Mouse (Mus musculus) hindbrain, embryonic 11.5 days (tissue): ENCODE data around the gene Ppp1r1b. TPM values are rescaled to one million over a fixed set of nuclear protein-coding genes. Genes with fewer than 3 reads are reported as not detected.

ENCODE experiments used
- ATAC-seq: fragments of 200-750 bp; cut with Nextera tagmentation; 2 replicates; pipeline ENCODE4 v1.8.0; 2017; ENCODE audit warnings: mild to moderate bottlenecking, moderate TSS enrichment, moderate library complexity; ENCODE audit not compliant: low FRiP score
- DNase-seq: peaks from one replicate; pipeline ENCODE4 v3.0.0-alpha.2; 2015; ENCODE audit warnings: low spot score
- H3K27ac ChIP-seq: fragments of 300-500 bp; sonication (generic); 2 replicates; pipeline ENCODE4 v1.5.1; 2014; ENCODE audit warnings: mild to moderate bottlenecking, low read depth, low read length
- H3K27me3 ChIP-seq: fragments of 300-500 bp; sonication (generic); 2 replicates; pipeline ENCODE4 v1.6.1; 2014; ENCODE audit warnings: mild to moderate bottlenecking, low read length, moderate library complexity, mixed read lengths; ENCODE audit not compliant: control insufficient read depth, insufficient read depth
- H3K36me3 ChIP-seq: fragments of 300-500 bp; sonication (generic); 2 replicates; pipeline ENCODE4 v1.6.1; 2014; ENCODE audit warnings: mild to moderate bottlenecking, low read length, moderate library complexity, mixed read lengths; ENCODE audit not compliant: control insufficient read depth, insufficient read depth
- H3K4me1 ChIP-seq: fragments of 300-500 bp; sonication (generic); replicated peaks from 2 replicates; pipeline ENCODE4 v1.6.1; 2014; ENCODE audit warnings: low read length, mixed read lengths; ENCODE audit not compliant: control insufficient read depth, insufficient read depth
- H3K4me2 ChIP-seq: fragments of 300-500 bp; sonication (generic); replicated peaks from 2 replicates; pipeline ENCODE4 v1.6.1; 2014; ENCODE audit warnings: mild to moderate bottlenecking, low read depth, low read length
- H3K4me3 ChIP-seq: fragments of 300-500 bp; sonication (generic); 2 replicates; pipeline ENCODE4 v1.5.1; 2014; ENCODE audit warnings: low read depth, low read length
- H3K9ac ChIP-seq: fragments of 300-500 bp; sonication (generic); 2 replicates; pipeline ENCODE4 v1.6.1; 2014; ENCODE audit warnings: low read depth, low read length
- H3K9me3 ChIP-seq: fragments of 300-500 bp; sonication (generic); 2 replicates; pipeline ENCODE4 v1.6.1; 2016; ENCODE audit warnings: low read length; ENCODE audit not compliant: control insufficient read depth
- WGBS: fragments of 180-500 bp; shearing (Covaris S2); extraction: QIAGEN DNeasy Blood & Tissue Kit; methylation state at CpG from one replicate; pipeline ENCODE4 v1.1.7; 2014; 5-methylcytosine and 5-hydroxymethylcytosine counted together
- polyA plus RNA-seq: library from polyadenylated mRNA; unstranded; fragments of >200 nt; fragmentation: Nextera tagmentation; extraction: Ambion mirVana; gene quantifications from 2 replicates; pipeline ENCODE4 v1.2.1, GENCODE M21; 2014

Gene Ppp1r1b
- polyA plus RNA-seq, 1 experiment from 2014 or later, result 0.29 TPM

- Histone ChIP-seq H3K4me2 (no peak overlapping the region), H3K27ac (no peak overlapping the region), H3K4me1 (peaks cover 6% of the 10 kb centered on the region; the same call in 1 of the 2 replicates), H3K27me3 (peaks cover 98% of the 10 kb centered on the region), H3K36me3 (no peaks in the 10 kb centered on the region), H3K9me3 (no peaks in the 10 kb centered on the region), H3K4me3 (peak overlapping the region; percentile 23; the same call in 1 of the 2 replicates), H3K9ac (no peak overlapping the region)
- DNase-seq, result no peak
- WGBS, result under 1% methylated on average over 19 of the region's 19 CpGs
- no peak for ATAC-seq
Measured at GRCm38 (mm10) chr11:98326741-98327135, 21.5 kb upstream of the Ppp1r1b start.

DNA sequence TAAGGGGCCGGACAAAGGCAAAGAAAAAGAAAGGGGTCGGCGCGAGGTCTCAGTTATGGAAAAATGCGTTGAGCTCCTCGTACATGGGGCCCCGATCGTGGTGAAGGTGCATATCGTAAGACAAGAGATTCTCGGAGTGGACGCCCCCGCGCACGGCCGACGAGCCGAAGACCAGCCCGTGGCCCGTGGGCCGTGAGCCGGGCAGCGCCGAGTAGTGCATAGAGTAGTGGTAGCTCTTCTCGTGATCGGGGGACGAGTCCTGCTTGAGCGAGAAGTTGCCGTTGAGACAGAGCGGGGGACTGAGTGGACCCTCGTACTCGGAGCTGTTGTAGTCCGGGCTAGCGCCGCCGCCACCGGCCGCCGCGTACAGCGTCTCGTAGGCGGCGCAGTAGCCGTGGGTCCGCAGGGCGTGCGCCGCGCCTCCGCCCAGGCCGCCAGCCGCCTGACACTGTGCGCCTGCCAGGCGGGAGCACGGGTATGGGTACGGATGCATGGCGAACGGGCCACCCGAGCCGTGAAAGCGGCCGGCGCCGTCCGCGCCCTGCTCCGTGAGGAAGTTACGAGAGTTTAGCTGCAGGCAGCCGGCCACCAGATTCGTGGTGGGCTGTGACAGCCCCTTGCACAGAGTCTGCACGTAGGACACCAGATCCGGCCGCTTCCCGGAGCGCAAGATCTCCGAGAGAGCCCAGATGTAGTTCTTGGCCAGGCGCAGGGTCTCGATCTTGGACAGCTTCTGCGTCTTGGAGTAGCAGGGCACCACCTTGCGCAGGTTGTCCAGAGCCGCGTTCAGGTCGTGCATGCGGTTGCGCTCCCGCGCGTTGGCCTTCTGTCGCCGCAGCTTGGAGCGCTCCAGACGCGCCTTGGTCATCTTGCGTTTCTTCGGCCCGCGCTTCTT, 20.8 kb upstream of the Ppp1r1b start:
- peak overlapping the region; percentile 23 for H3K4me3 ChIP-seq
- H3K27me3 ChIP-seq, result peaks cover 98% of the 10 kb centered on the region
- no peak overlapping the region for H3K9ac ChIP-seq
- DNase-seq, result peak; percentile 69
- H3K4me2 ChIP-seq, result peak overlapping the region; percentile 38
- H3K36me3 ChIP-seq, result no peaks in the 10 kb centered on the region
- H3K27ac ChIP-seq, result no peak overlapping the region
- ATAC-seq, result no peak
- peaks cover 6% of the 10 kb centered on the region; the same call in 1 of the 2 replicates for H3K4me1 ChIP-seq
- WGBS, result under 1% methylated on average over 97 of the region's 97 CpGs
- H3K9me3 ChIP-seq, result no peaks in the 10 kb centered on the region

DNA sequence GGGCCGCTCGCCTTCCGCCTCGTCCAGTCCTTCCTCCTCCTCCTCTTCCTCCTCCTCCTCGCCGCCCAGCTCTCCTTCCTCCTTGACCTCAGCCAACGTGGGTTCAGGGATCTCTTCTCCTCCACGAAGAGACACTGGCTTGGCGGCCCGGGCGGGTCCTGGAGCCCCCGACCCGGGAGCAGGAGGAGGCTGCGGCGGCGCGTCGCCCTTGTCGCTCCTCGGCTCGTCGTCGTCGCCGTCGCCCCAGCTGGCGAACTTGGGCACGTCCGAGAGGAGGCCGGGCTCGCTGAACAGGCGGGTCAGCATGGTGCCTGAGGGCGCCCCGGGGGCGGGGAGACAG, 20.2 kb upstream of the Ppp1r1b start:
- Histone ChIP-seq H3K4me1 (peaks cover 6% of the 10 kb centered on the region; the same call in 1 of the 2 replicates), H3K4me3 (peak overlapping the region; percentile 23), H3K27me3 (peaks cover 98% of the 10 kb centered on the region), H3K4me2 (peak overlapping the region; percentile 38), H3K36me3 (no peaks in the 10 kb centered on the region), H3K27ac (no peak overlapping the region), H3K9ac (no peak overlapping the region), H3K9me3 (no peaks in the 10 kb centered on the region)
- no peak for ATAC-seq
- peak; percentile 60 for DNase-seq
- WGBS, result under 1% methylated on average over 31 of the region's 35 CpGs

- Histone ChIP-seq H3K4me1 (peaks cover 6% of the 10 kb centered on the region; the same call in 1 of the 2 replicates), H3K27me3 (peaks cover 98% of the 10 kb centered on the region), H3K9ac (0 out of 2 replicates have a peak overlapping the region, but pooled peaks have one; percentile 7), H3K4me2 (peak overlapping the region; percentile 38), H3K36me3 (no peaks in the 10 kb centered on the region), H3K4me3 (peak overlapping the region; percentile 23), H3K27ac (no peak overlapping the region), H3K9me3 (no peaks in the 10 kb centered on the region)
- under 1% methylated on average over 52 of the region's 56 CpGs for WGBS
- peak; percentile 58 for DNase-seq
- ATAC-seq, result no peak
Measured at GRCm38 (mm10) chr11:98328371-98329069, 19.7 kb upstream of the Ppp1r1b start.

DNA sequence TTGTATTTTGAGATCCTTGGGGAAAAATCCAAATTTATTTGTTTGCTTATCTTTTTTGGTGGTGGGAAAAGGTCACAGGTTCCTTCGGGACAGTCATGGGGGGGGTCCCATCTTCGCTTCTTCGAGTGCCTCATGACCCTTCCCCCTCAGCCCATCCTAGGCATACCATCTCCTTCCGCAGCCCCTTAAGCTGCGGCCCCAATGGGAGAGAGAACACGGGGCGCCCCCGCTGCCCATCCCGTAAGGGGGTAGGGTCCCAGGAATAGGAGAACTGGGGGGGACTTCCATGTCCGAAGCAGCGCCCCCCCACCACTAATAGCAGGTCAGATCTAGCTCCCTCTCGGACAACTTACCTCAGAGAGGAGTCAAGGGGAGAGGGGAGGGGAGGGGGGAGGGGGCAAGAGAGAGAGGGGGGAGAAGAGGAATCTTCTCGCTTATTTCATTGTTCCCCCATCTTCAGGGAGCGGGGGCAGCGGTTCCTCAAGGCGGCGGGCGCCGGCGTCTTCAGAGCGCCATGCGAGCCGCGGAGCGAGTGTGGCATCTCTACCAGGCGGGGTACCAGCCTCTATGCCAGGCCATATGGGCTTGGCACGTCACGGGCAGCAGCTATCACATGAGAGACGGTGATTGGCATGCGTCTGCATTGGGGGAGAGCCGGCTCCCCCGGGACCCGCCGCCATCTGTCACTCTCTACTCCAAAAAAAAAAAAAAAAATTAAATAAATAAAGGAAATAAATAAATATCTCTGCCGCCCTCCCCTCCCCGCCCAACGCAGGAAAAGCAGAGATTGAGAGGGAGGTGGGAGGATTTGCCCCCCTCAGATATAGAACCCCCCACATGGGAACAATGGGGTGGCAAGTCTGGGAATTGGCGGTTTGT, 18.9 kb upstream of the Ppp1r1b start, which contains the start of gene Neurod2:
Gene Neurod2, minus strand, starts transcription at position 568 of the 879 bp plus-strand sequence.
- peak within 1 kb of the TSS; percentile 23 for H3K4me3 ChIP-seq
- WGBS, result 2% methylated on average over 36 of the region's 38 CpGs
- no peak for ATAC-seq

GRCm38 (mm10) chr11:98329960-98330744, 18.1 kb upstream of the Ppp1r1b start:
- no peak for ATAC-seq
- Histone ChIP-seq H3K36me3 (no peaks in the 10 kb centered on the region), H3K4me1 (peaks cover 11% of the 10 kb centered on the region; the same call in 1 of the 2 replicates), H3K9me3 (no peaks in the 10 kb centered on the region), H3K27ac (no peak overlapping the region), H3K9ac (no peak overlapping the region), H3K27me3 (peaks cover 98% of the 10 kb centered on the region), H3K4me2 (no peak overlapping the region), H3K4me3 (no peak overlapping the region)
- 32% methylated on average over 9 of the region's 9 CpGs for WGBS
- no peak for DNase-seq

More for the DNA sequence above, 18.9 kb upstream of the Ppp1r1b start, which contains the start of gene Neurod2:
- Histone ChIP-seq H3K4me1 (peaks cover 11% of the 10 kb centered on the region; the same call in 1 of the 2 replicates), H3K4me2 (peak within 1 kb of the TSS; percentile 38), H3K27ac (no peak within 1 kb of the TSS), H3K9ac (0 out of 2 replicates have a peak within 1 kb of the TSS, but pooled peaks have one; percentile 7), H3K36me3 (no peaks in the 10 kb centered on the region), H3K27me3 (peaks cover 98% of the 10 kb centered on the region), H3K9me3 (no peaks in the 10 kb centered on the region)
- no peak for DNase-seq

DNA sequence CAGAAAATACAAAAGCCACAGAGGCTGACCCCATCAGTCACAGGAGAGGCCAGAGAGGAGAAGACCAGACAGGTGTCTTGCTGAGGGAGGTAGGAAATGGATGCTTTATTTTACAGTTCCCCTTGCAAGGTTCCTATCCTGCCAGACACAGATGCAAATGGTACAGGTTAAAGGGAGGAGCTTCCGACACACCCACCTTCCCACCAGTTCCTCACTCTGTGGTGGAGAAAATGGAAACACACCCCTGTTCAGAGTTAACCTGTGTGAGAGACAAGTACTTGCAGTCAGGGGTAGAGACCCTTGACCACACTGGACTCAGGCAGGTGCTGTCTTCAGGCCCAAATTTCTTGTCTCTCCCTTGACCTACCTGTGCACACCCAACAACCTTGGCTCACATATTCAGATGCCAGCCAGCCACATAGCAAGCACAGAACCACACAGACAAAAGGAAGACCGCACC, 17.4 kb upstream of the Ppp1r1b start:
- Histone ChIP-seq H3K4me3 (no peak overlapping the region), H3K27ac (no peak overlapping the region), H3K9ac (no peak overlapping the region), H3K4me1 (peaks cover 11% of the 10 kb centered on the region; the same call in 1 of the 2 replicates), H3K9me3 (no peaks in the 10 kb centered on the region), H3K27me3 (peaks cover 98% of the 10 kb centered on the region), H3K36me3 (no peaks in the 10 kb centered on the region), H3K4me2 (no peak overlapping the region)
- WGBS, result 62% methylated on average over 2 of the region's 2 CpGs
- ATAC-seq (no peak), DNase-seq (no peak)
